Mouse (Mus musculus): ENCODE results near the gene Saysd1.

- TF ChIP-seq CTCF (IDR thresholded peaks at IDR 0.05; ENCODE audit: control insufficient read depth, insufficient read depth, low read length): no peak
- TF ChIP-seq POLR2A (IDR thresholded peaks at IDR 0.05; ENCODE audit: borderline replicate concordance, control insufficient read depth, low read depth, low read length): no peak
Measured at GRCm38 (mm10) chr14:20147854-20148253, 9.5 kb upstream of the Saysd1 start.
